Mouse (Mus musculus) limb, embryonic 12.5 days (tissue): ENCODE results near the gene Parl. TPM values are rescaled to one million over a fixed set of nuclear protein-coding genes. Genes with fewer than 3 reads are reported as not detected.

ENCODE experiments used
- ATAC-seq: fragments of 200-750 bp; cut with Nextera tagmentation; 2 replicates; pipeline ENCODE4 v1.8.0; 2017; ENCODE audit warnings: low read depth, moderate TSS enrichment; ENCODE audit not compliant: insufficient number of reproducible peaks, insufficient read depth, low FRiP score, low TSS enrichment
- H3K27ac ChIP-seq: fragments of 300-500 bp; sonication (generic); 2 replicates; pipeline ENCODE4 v1.5.1; 2016; ENCODE audit warnings: mild to moderate bottlenecking, moderate library complexity
- H3K27me3 ChIP-seq: fragments of 300-500 bp; sonication (generic); 2 replicates; pipeline ENCODE4 v1.6.1; 2016; ENCODE audit warnings: mild to moderate bottlenecking, moderate library complexity
- H3K36me3 ChIP-seq: fragments of 300-500 bp; sonication (generic); 2 replicates; pipeline ENCODE4 v1.6.1; 2016; ENCODE audit warnings: mild to moderate bottlenecking, moderate library complexity
- H3K4me1 ChIP-seq: fragments of 300-500 bp; sonication (generic); replicated peaks from 2 replicates; pipeline ENCODE4 v1.6.1; 2016
- H3K4me2 ChIP-seq: fragments of 300-500 bp; sonication (generic); 2 replicates; pipeline ENCODE4 v1.6.1; 2016; ENCODE audit warnings: mild to moderate bottlenecking, moderate library complexity
- H3K4me3 ChIP-seq: fragments of 300-500 bp; sonication (generic); replicated peaks from 2 replicates; pipeline ENCODE4 v1.5.1; 2016; ENCODE audit warnings: mild to moderate bottlenecking
- H3K9ac ChIP-seq: fragments of 300-500 bp; sonication (generic); replicated peaks from 2 replicates; pipeline ENCODE4 v1.6.1; 2016; ENCODE audit warnings: mild to moderate bottlenecking, moderate library complexity
- H3K9me3 ChIP-seq: fragments of 300-500 bp; sonication (generic); 2 replicates; pipeline ENCODE4 v1.6.1; 2016; ENCODE audit warnings: mild to moderate bottlenecking, moderate library complexity
- WGBS: fragments of 180-500 bp; shearing (Covaris S2); methylation state at CpG from one replicate; pipeline ENCODE4 v1.1.7; 2016; 5-methylcytosine and 5-hydroxymethylcytosine counted together
- polyA plus RNA-seq: library from polyadenylated mRNA; unstranded; fragments of >200 nt; fragmentation: Nextera tagmentation; extraction: Ambion mirVana; gene quantifications from 2 replicates; pipeline ENCODE4 v1.2.1, GENCODE M21; 2016

Gene Parl
- polyA plus RNA-seq, 1 experiment from 2014 or later: 105 TPM

GRCm38 (mm10) chr16:20234406-20234805 is 67.8 kb downstream of the Parl start:
- peaks cover 6% of the 10 kb centered on the region; the same call in 1 of the 2 replicates for H3K27me3 ChIP-seq
- H3K4me3 ChIP-seq: no peak overlapping the region
- no peak overlapping the region for H3K4me2 ChIP-seq
- no peak overlapping the region for H3K9ac ChIP-seq
- H3K27ac ChIP-seq: no peak overlapping the region
- no peaks in the 10 kb centered on the region for H3K9me3 ChIP-seq
- WGBS: 59% methylated on average over 4 of the region's 4 CpGs
- no peak for ATAC-seq
- H3K36me3 ChIP-seq: peaks cover 45% of the 10 kb centered on the region
- H3K4me1 ChIP-seq: no peaks in the 10 kb centered on the region

Other genes starting within 250 kb of the Parl start
- gene Klhl24, start 204.8 kb downstream of the Parl start, polyA plus RNA-seq: 34.1 and 38.3 TPM in 2 replicates
- gene Yeats2, start 161.3 kb downstream of the Parl start, polyA plus RNA-seq: 59.4 and 63.7 TPM in 2 replicates
- gene Map6d1, start 61.0 kb downstream of the Parl start, polyA plus RNA-seq: 0.92 and 1.1 TPM in 2 replicates
- not detected in 2 replicates for gene Cyp2ab1, start 23.0 kb upstream of the Parl start, polyA plus RNA-seq
- gene Abcc5, start 124.0 kb upstream of the Parl start, polyA plus RNA-seq: 85.1 and 92.7 TPM in 2 replicates
- gene Eif2b5, start 196.4 kb upstream of the Parl start, polyA plus RNA-seq: 140 and 144 TPM in 2 replicates
- 27.8 and 35.3 TPM in 2 replicates for gene Dvl3, start 214.6 kb upstream of the Parl start, polyA plus RNA-seq
- gene Ap2m1, start 233.1 kb upstream of the Parl start, polyA plus RNA-seq: 616 and 634 TPM in 2 replicates
- gene Abcf3, start 246.2 kb upstream of the Parl start, polyA plus RNA-seq: 68.9 and 69.8 TPM in 2 replicates